Mouse (Mus musculus) liver, postnatal 0 days (tissue): Measurements from ENCODE around the gene 2210408I21Rik. TPM values are rescaled to one million over a fixed set of nuclear protein-coding genes. Genes with fewer than 3 reads are reported as not detected.
A peak's percentile ranks its signal among the peaks of the same experiment; 100 is the strongest.
"Not testable (repeated sequence)": the region's sequence is repeated elsewhere in the genome, so short reads cannot be mapped to it uniquely, and the experiment has no call there.

Experiments used
- ATAC-seq: fragments of 200-750 bp; cut with Nextera tagmentation; 2 replicates; pipeline ENCODE4 v1.8.0; 2017; ENCODE audit warnings: mild to moderate bottlenecking, moderate library complexity
- DNase-seq: peaks from one replicate; pipeline ENCODE4 v3.0.0-alpha.2; 2016
- H3K27ac ChIP-seq: fragments of 300-500 bp; sonication (generic); 2 replicates; pipeline ENCODE4 v1.5.1; 2014; ENCODE audit warnings: antibody characterized with exemption, moderate library complexity, mild to moderate bottlenecking, low read depth
- H3K27me3 ChIP-seq: fragments of 300-500 bp; sonication (generic); 2 replicates; pipeline ENCODE4 v1.6.1; 2014; ENCODE audit warnings: low read length, control low read depth, mixed read lengths; ENCODE audit not compliant: insufficient read depth
- H3K36me3 ChIP-seq: fragments of 300-500 bp; sonication (generic); replicated peaks from 2 replicates; pipeline ENCODE4 v1.6.1; 2014; ENCODE audit warnings: mild to moderate bottlenecking, control low read depth, low read length, moderate library complexity, mixed read lengths; ENCODE audit not compliant: insufficient read depth
- H3K4me1 ChIP-seq: fragments of 300-500 bp; sonication (generic); 2 replicates; pipeline ENCODE4 v1.6.1; 2014; ENCODE audit warnings: antibody characterized with exemption, mild to moderate bottlenecking, control low read depth; ENCODE audit not compliant: insufficient read depth
- H3K4me2 ChIP-seq: fragments of 300-500 bp; sonication (generic); 2 replicates; pipeline ENCODE4 v1.6.1; 2014; ENCODE audit warnings: low read depth, mild to moderate bottlenecking, low read length, moderate library complexity, mixed read lengths
- H3K4me3 ChIP-seq: fragments of 300-500 bp; sonication (generic); 2 replicates; pipeline ENCODE4 v1.5.1; 2014; ENCODE audit warnings: low read depth, low read length
- H3K9ac ChIP-seq: fragments of 300-500 bp; sonication (generic); replicated peaks from 2 replicates; pipeline ENCODE4 v1.6.1; 2014; ENCODE audit warnings: mild to moderate bottlenecking, moderate library complexity
- H3K9me3 ChIP-seq: fragments of 300-500 bp; sonication (generic); 2 replicates; pipeline ENCODE4 v1.6.1; 2016; ENCODE audit warnings: mild to moderate bottlenecking, control low read depth, low read length, mixed read lengths
- CTCF ChIP-seq: sonication (generic); IDR thresholded peaks from 2 replicates; pipeline ENCODE4 v1.5.1; 2016; ENCODE audit warnings: antibody characterized with exemption, low read depth
- EP300 ChIP-seq: IDR thresholded peaks from 2 replicates; pipeline ENCODE4 v1.6.1; 2016; ENCODE audit warnings: antibody characterized with exemption, low read depth, mild to moderate bottlenecking
- whole genome bisulfite sequencing: fragments of 180-500 bp; shearing (Covaris S2); extraction: QIAGEN DNeasy Blood & Tissue Kit; methylation state at CpG from one replicate; pipeline ENCODE4 v1.1.7; 2014; ENCODE audit not compliant: insufficient replicate concordance; 5-methylcytosine and 5-hydroxymethylcytosine counted together
- polyA plus RNA-seq: library from polyadenylated mRNA; unstranded; fragments of >200 nt; fragmentation: Nextera tagmentation; extraction: Ambion mirVana; gene quantifications from 2 replicates; pipeline ENCODE4 v1.2.1, GENCODE M21; 2015

2210408I21Rik gene
- 2.0 TPM in 2 replicates for polyA plus RNA-seq

GRCm38 (mm10) chr13:77134931-77135620 lies at the start of gene 2210408I21Rik, which contains the start of gene Slf1:
2210408I21Rik (plus strand) TSS chr13:77135540.
Slf1 (minus strand) TSS chr13:77135473.
- H3K27ac ChIP-seq = peak within 1 kb of the TSS; percentile 78
- under 1% methylated on average over 65 of the region's 65 CpGs for WGBS
- H3K4me1 ChIP-seq = peaks cover 2% of the 10 kb centered on the region; the same call in 1 of the 2 replicates
- H3K9ac ChIP-seq = peak within 1 kb of the TSS; percentile 93
- peak; percentile 90 for DNase-seq
- peak; percentile 98 for ATAC-seq
- no peaks in the 10 kb centered on the region for H3K9me3 ChIP-seq
- H3K4me2 ChIP-seq = peak within 1 kb of the TSS; percentile 75
- H3K4me3 ChIP-seq = peak within 1 kb of the TSS; percentile 92
- TF ChIP-seq EP300 (no peak), CTCF (no peak)
- no peaks in the 10 kb centered on the region for H3K27me3 ChIP-seq
- H3K36me3 ChIP-seq = no peaks in the 10 kb centered on the region

- not testable (repeated sequence) for DNase-seq, H3K9ac ChIP-seq, H3K36me3 ChIP-seq, H3K4me3 ChIP-seq, H3K27ac ChIP-seq, H3K27me3 ChIP-seq, H3K4me2 ChIP-seq, H3K9me3 ChIP-seq, ATAC-seq, H3K4me1 ChIP-seq
- 87% methylated on average over 1 of the region's 1 CpGs for WGBS
Observed at GRCm38 (mm10) chr13:77092876-77093275, 42.5 kb upstream of the 2210408I21Rik start.

- no peak overlapping the region for H3K4me2 ChIP-seq
- DNase-seq (no peak), ATAC-seq (no peak)
- H3K27ac ChIP-seq = no peak overlapping the region
- no peaks in the 10 kb centered on the region for H3K9me3 ChIP-seq
- H3K27me3 ChIP-seq = no peaks in the 10 kb centered on the region
- H3K4me3 ChIP-seq = no peak overlapping the region
- H3K36me3 ChIP-seq = peaks cover 7% of the 10 kb centered on the region
- no peak for TF ChIP-seq EP300
- no peak for TF ChIP-seq CTCF
- H3K9ac ChIP-seq = no peak overlapping the region
- no peaks in the 10 kb centered on the region for H3K4me1 ChIP-seq
Observed at GRCm38 (mm10) chr13:77107734-77108133, 27.6 kb upstream of the 2210408I21Rik start.

- no peak for DNase-seq
- H3K4me2 ChIP-seq = no peak overlapping the region
- no peak overlapping the region for H3K27ac ChIP-seq
- WGBS = 70% methylated on average over 4 of the region's 4 CpGs
- H3K36me3 ChIP-seq = no peaks in the 10 kb centered on the region
- no peak for TF ChIP-seq EP300
- no peak for TF ChIP-seq CTCF
- ATAC-seq = no peak
- no peaks in the 10 kb centered on the region for H3K4me1 ChIP-seq
- H3K4me3 ChIP-seq = no peak overlapping the region
- H3K27me3 ChIP-seq = no peaks in the 10 kb centered on the region
- no peak overlapping the region for H3K9ac ChIP-seq
- no peaks in the 10 kb centered on the region for H3K9me3 ChIP-seq
Observed at GRCm38 (mm10) chr13:77118695-77119094, 16.6 kb upstream of the 2210408I21Rik start.

GRCm38 (mm10) chr13:77125159-77125558 lies 10.2 kb upstream of the 2210408I21Rik start:
- DNase-seq (no peak), ATAC-seq (no peak)
- no peaks in the 10 kb centered on the region for H3K27me3 ChIP-seq
- 92% methylated on average over 3 of the region's 3 CpGs for WGBS
- no peak overlapping the region for H3K27ac ChIP-seq
- no peak overlapping the region for H3K9ac ChIP-seq
- H3K4me1 ChIP-seq = no peaks in the 10 kb centered on the region
- H3K9me3 ChIP-seq = no peaks in the 10 kb centered on the region
- no peak overlapping the region for H3K4me2 ChIP-seq
- no peaks in the 10 kb centered on the region for H3K36me3 ChIP-seq
- H3K4me3 ChIP-seq = no peak overlapping the region
- TF ChIP-seq EP300 (no peak), CTCF (no peak)

DNA sequence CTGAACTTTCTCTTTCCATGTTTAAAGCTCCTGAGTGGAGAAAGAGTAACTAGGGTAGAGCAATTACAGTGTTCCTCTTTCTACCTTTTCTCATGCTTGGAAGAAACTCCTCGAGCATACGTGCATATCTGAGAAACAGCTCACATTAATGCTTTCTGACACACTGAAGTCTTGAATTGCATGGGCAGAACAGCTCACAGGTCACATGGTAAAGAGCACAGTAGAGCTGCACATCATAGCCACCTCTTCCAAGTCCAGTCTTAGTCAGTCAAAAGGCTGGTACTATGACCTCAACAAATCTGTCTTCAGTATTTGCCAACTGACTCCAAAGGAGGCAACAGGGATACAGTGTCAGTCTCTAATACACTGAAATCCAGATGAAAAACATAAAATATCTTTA lies 7.1 kb upstream of the 2210408I21Rik start:
- no peaks in the 10 kb centered on the region for H3K9me3 ChIP-seq
- H3K4me1 ChIP-seq = no peaks in the 10 kb centered on the region; the same call in 1 of the 2 replicates
- no peak for DNase-seq
- no peak overlapping the region for H3K4me3 ChIP-seq
- no peak overlapping the region for H3K27ac ChIP-seq
- no peaks in the 10 kb centered on the region for H3K36me3 ChIP-seq
- H3K27me3 ChIP-seq = no peaks in the 10 kb centered on the region
- WGBS = 69% methylated on average over 2 of the region's 2 CpGs
- no peak overlapping the region for H3K9ac ChIP-seq
- no peak for TF ChIP-seq EP300
- no peak for TF ChIP-seq CTCF
- H3K4me2 ChIP-seq = no peak overlapping the region
- no peak for ATAC-seq
